Mouse (Mus musculus) kidney, adult 8-10 months (tissue): Measurements from ENCODE around the gene Btk.
"Not testable (repeated sequence)": the region's sequence is repeated elsewhere in the genome, so short reads cannot be mapped to it uniquely, and the experiment has no call there.

Experiments used
- DNase-seq, 2 experiments: peaks; one replicate each; pipeline ENCODE4 v3.0.0; 2022

Btk gene

GRCm38 (mm10) chrX:134580528-134581305 lies 2.7 kb downstream of the Btk start:
- DNase-seq, result no peak

GRCm38 (mm10) chrX:134577896-134578295 lies 5.5 kb downstream of the Btk start:
- no peak for DNase-seq

DNA sequence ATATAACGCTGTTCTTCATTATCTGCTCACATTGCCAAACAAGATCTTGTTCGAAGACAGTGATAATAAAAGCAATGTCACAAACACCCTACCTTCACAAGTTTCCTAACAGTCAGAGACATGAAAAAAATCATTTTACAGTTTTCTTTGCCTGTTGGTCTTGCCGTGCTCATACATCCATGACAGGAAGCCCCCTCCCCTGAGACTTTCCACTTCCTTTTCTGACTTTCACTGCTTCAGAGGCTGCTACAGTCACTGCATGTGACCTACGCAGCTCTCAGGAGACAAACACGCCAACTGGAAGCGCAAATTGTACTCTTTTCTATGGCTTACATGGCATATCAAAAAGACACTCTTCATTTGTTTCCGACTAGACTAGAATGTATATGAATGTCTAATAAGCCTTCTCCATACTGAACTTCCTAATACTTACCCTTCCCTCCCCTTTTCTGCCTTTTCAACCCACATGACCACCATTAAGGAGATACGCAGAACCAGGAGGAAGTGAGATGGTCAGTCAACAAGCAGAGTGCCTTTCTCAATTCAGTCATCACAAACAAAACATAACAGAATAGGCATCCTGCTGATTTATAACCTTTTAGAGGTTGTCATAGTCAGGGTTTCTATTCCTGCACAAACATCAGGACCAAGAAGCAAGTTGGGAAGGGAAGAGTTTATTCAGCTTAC lies 16.7 kb downstream of the Btk start:
- no peak for DNase-seq

DNA sequence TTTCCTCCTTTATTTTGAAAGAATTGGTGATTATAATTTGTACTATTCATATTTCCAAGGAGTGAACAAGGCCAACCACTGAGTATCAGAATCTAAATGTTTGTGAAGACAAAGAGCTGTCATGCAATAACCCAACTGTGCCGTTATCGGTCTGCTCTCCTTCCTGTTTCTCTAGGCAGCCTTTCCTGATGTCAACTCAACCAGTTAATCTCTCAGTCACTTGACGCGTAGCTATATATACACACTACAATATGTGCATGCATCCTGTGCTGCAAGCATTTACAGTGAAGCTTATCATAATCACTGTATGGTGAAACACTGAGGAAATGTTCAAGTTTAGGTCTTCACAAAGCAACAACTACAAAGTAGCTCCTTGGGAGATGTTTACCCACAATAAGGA lies 19.0 kb downstream of the Btk start:
- DNase-seq, result no peak

DNA sequence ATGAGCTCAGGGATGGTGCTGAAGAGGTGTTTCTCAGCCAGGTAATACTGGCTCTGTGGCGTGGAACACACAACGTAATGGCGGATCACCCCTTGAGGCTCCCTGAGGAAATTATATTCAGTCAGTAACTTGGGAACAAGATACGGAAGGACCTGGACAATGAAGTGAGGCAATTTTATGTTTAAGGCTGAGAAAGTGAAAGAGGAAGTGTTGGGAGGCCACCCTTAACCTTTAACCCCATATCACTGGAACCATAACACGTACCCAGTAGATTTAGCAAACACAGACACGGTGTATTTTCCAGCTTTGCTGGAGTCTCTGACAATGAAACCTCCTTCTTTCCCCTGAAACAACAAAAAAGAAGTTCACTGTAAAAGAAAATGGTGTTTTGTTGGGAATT lies 28.9 kb downstream of the Btk start:
- DNase-seq, result no peak

DNA sequence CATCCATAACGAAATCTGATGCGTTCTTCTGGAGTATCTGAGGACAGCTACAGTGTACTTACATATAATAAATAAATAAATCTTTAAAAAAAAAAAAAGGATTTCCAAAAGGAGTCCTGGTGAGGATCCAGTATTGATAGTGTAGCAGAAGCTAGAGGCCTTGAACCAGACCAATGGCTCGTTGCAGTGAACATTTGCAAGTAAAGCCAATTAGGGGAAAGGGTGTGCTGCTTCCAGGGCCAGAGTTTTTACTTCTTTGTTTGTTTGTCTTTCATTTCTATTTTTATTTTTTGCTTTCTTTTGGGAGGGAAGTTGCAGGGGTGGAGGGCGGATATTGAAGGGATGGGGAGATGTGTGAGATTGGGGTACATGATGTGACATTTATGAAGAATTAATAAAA lies 30.0 kb downstream of the Btk start:
- DNase-seq, result no peak

GRCm38 (mm10) chrX:134550903-134551302 lies 32.5 kb downstream of the Btk start:
- peak; percentile 1 to 11 for DNase-seq

DNA sequence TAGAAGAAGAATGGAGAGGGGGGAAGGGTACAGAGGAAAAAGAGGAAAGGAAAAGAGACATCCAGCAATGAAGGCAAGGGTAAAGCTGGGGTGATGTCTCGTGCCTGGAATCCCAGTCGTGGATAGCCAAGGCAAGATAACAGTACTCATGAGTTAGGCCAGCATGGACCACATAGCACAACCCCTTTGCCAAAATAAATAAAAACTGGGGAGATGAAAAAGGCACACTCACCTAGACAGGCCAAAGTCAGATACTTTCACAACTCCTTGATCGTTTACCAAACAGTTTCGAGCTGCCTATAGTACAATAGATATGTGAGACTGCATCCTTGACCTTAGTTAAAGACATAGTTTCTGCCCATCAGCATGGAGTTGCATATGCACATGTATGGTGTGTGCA lies 36.0 kb downstream of the Btk start:
- DNase-seq, result no peak

DNA sequence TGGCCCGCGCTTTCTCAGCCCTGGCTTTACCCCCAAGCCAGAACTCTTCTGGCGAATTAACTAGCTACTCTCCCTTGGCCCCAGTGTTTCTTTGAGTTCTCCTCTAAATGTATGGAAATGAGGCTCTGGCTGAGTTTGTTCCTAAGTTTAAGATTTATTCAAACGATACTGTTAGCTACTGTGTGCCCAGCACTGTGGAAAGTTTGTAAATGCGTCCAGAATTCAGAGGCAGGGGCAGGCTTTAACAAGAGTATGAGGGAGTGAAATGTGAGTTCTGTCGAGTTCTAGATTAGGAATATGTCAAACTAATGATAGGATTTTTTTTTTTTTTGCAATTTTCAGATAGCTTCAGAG lies 41.4 kb downstream of the Btk start:
- DNase-seq, result no peak

DNA sequence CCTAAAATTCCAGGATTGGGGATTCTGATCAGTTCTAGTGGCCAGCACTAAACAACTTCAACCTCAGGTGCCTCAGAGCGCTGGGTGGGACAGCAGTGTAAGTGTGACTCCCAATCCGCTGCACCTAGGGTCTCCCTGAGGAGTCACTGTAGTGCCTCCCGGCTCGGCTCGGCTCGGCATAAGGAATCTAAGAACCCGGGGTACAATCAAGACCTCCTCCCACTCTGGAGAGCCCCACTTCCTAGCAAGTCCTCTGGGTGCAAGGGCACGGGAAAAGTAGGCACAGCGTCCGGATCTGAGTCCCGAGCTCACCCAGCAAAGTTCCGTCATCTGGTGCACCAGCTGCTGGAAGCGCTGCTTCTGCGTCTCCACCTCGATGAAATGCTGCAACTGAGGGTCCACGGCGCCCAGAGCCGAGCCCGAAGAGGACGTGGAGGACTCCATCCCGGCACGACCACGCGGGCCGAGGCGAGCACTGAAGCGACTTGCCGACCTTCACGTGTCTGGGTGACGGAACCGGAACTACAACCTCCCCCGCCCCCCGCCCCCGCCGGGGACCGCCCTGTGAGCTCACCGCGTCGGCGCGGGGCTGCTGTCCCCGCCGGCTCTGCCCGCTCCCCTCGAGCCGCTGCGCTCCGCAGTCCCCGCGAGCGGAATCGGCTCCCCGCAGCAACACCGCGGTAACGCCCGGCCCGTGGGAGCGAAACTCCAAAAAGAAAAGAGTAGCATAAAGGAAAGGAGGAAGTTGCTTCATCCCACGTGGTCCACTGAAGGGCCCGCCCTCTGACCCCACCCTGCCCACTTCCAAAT lies 42.0 kb downstream of the Btk start, which contains the start of gene Timm8a1:
Gene Timm8a1 (minus strand): TSS at position 721 of the 810 bp plus-strand sequence.
- DNase-seq, result peak; percentile 23 to 36

- peak; percentile 8 to 17 for DNase-seq
Observed at GRCm38 (mm10) chrX:134540414-134541135, 42.8 kb downstream of the Btk start.

GRCm38 (mm10) chrX:134539795-134540194 lies 43.6 kb downstream of the Btk start:
- not testable (repeated sequence) for DNase-seq

GRCm38 (mm10) chrX:134533346-134533745 lies 50.0 kb downstream of the Btk start:
- no peak for DNase-seq

GRCm38 (mm10) chrX:134525260-134525659 lies 58.1 kb downstream of the Btk start:
- DNase-seq, result no peak

- DNase-seq, result no peak
Observed at GRCm38 (mm10) chrX:134523772-134524171, 59.6 kb downstream of the Btk start.

DNA sequence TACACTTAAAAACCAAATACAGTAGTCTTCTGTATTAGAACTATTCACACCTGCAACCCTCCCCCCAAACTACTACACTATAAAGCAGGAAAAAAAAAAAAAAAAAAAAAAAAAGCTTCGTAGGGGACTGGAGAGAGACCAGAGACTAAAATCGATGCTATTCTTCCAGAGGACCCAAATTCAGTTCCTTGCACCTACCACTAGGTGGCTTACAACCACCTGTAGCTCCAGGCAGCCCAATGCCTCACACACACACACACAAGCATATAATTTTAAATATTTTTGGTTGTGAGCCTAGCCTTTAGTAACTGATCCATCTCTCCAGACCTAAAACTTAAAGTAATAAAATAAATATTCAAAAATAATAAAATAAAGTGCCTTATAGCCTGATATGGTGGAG lies 73.9 kb downstream of the Btk start:
- no peak for DNase-seq

GRCm38 (mm10) chrX:134507977-134508376 lies 75.4 kb downstream of the Btk start:
- DNase-seq, result no peak

GRCm38 (mm10) chrX:134500651-134501050 lies 82.7 kb downstream of the Btk start:
- no peak for DNase-seq
